Mouse (Mus musculus): Measurements from ENCODE around the gene Mt1.
"Not testable (repeated sequence)": the region's sequence is repeated elsewhere in the genome, so short reads cannot be mapped to it uniquely, and the experiment has no call there.

DNA sequence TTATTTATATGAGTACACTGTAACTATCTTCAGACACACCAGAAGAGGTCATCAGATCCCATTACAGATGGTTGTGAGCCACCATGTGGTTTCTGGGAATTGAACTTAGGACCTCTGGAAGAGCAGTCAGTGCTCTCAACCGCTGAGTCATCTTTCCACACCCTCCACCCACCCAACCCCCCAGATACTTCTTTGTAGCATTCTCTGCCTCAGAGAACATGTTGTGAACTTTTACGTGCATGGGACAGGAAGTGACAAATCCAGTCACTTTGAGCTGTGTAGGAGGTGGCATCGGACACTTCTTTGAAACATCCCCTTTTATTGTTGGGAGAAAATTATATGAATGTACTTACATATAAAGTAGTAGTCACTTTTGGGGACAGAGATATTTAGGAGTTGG lies 44.3 kb upstream of the Mt1 start:
- not testable (repeated sequence) for TF ChIP-seq POLR2A (IDR thresholded peaks at IDR 0.05; ENCODE audit: low read depth, low read length); CTCF (IDR thresholded peaks at IDR 0.05; ENCODE audit: extremely low read depth, insufficient read depth, insufficient read length, insufficient replicate concordance)
